Mouse (Mus musculus) testis, postnatal 10 days (tissue): Measurements from ENCODE around the gene Lcat.

Experiments
- DNase-seq: peaks from one replicate; pipeline ENCODE4 v3.0.0; 2021; ENCODE audit warnings: low spot score

Lcat gene

DNA sequence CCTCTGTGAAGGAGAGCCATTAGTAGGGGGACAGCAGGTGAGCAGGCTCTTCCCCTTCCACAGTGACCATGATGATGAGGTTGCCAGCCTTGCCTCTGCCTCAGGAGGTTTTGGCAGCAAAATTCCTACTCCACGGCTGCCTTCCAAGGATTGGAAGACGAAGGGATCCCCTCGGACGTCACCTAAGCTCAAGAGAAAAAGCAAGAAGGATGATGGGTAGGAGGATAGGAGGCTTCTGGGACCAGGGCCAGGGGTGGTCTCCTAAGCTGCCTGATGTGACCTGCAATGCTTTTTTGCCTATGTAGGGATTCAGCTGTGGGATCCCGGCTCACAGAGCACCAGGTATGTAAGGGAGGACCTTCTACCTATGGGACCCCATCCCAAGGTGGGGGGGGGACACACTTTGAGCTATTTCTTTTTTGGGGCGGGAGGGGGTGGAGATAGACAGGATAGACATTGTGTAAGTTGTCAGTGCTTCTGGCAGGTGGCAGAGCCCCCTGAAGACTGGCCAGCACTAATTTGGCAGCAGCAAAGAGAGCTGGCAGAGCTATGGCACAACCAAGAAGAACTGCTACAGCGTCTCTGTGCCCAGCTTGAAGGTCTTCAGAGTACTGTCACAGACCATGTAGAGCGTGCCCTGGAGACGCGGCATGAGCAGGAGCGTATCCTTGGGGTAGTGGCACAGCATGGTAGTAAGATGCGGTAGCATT, 53.3 kb downstream of the Lcat start:
- no peak for DNase-seq
